Mouse (Mus musculus): Measurements from ENCODE around the gene Dad1.

Dad1 gene

GRCm38 (mm10) chr14:54191594-54192461 lies 62.1 kb downstream of the Dad1 start:
- H3K27me3 ChIP-seq (ENCODE audit: insufficient read depth, low read length), result no peaks in the 10 kb centered on the region; the same call in 1 of the 2 replicates
- H3K9me3 ChIP-seq (ENCODE audit: low read length), result no peaks in the 10 kb centered on the region
- no peaks in the 10 kb centered on the region; the same call in 1 of the 2 replicates for H3K4me1 ChIP-seq (replicated peaks; ENCODE audit: low read depth, low read length)
- TF ChIP-seq CTCF (conservative IDR thresholded peaks at IDR 0.05; ENCODE audit: low read length) (no peak), POU5F1 (IDR thresholded peaks at IDR 0.05; ENCODE audit: borderline replicate concordance, low read length) (no peak)
- no peaks in the 10 kb centered on the region for H3K36me3 ChIP-seq (ENCODE audit: insufficient read depth, low read length)
- H3K4me3 ChIP-seq (replicated peaks; ENCODE audit: low read length), result no peak overlapping the region

GRCm38 (mm10) chr14:54191026-54191390 lies 62.9 kb downstream of the Dad1 start:
- Histone ChIP-seq H3K36me3 (ENCODE audit: insufficient read depth, low read length) (no peaks in the 10 kb centered on the region), H3K9me3 (ENCODE audit: low read length) (no peaks in the 10 kb centered on the region), H3K4me1 (replicated peaks; ENCODE audit: low read depth, low read length) (no peaks in the 10 kb centered on the region; the same call in 1 of the 2 replicates), H3K27me3 (ENCODE audit: insufficient read depth, low read length) (no peaks in the 10 kb centered on the region; the same call in 1 of the 2 replicates), H3K4me3 (replicated peaks; ENCODE audit: low read length) (no peak overlapping the region)
- no peak for TF ChIP-seq CTCF (conservative IDR thresholded peaks at IDR 0.05; ENCODE audit: low read length)
- TF ChIP-seq POU5F1 (IDR thresholded peaks at IDR 0.05; ENCODE audit: borderline replicate concordance, low read length), result no peak
- no peak for TF ChIP-seq NANOG (IDR thresholded peaks at IDR 0.05; ENCODE audit: borderline replicate concordance, low read length)

- no peak for TF ChIP-seq CTCF (conservative IDR thresholded peaks at IDR 0.05; ENCODE audit: low read length)
- no peak for TF ChIP-seq POU5F1 (IDR thresholded peaks at IDR 0.05; ENCODE audit: borderline replicate concordance, low read length)
- no peak for TF ChIP-seq NANOG (IDR thresholded peaks at IDR 0.05; ENCODE audit: borderline replicate concordance, low read length)
- Histone ChIP-seq H3K9me3 (ENCODE audit: low read length) (no peaks in the 10 kb centered on the region), H3K4me3 (replicated peaks; ENCODE audit: low read length) (no peak overlapping the region), H3K4me1 (replicated peaks; ENCODE audit: low read depth, low read length) (no peaks in the 10 kb centered on the region; the same call in 1 of the 2 replicates), H3K27me3 (ENCODE audit: insufficient read depth, low read length) (no peaks in the 10 kb centered on the region; the same call in 1 of the 2 replicates), H3K36me3 (ENCODE audit: insufficient read depth, low read length) (no peaks in the 10 kb centered on the region)
These were observed 63.4 kb downstream of the Dad1 start for GRCm38 (mm10) chr14:54190305-54191025.

- no peaks in the 10 kb centered on the region; the same call in 1 of the 2 replicates for H3K4me1 ChIP-seq (replicated peaks; ENCODE audit: low read depth, low read length)
- TF ChIP-seq CTCF (conservative IDR thresholded peaks at IDR 0.05; ENCODE audit: low read length) (no peak), POU5F1 (IDR thresholded peaks at IDR 0.05; ENCODE audit: borderline replicate concordance, low read length) (no peak), NANOG (IDR thresholded peaks at IDR 0.05; ENCODE audit: borderline replicate concordance, low read length) (no peak)
- H3K27me3 ChIP-seq (ENCODE audit: insufficient read depth, low read length), result no peaks in the 10 kb centered on the region; the same call in 1 of the 2 replicates
- no peaks in the 10 kb centered on the region for H3K9me3 ChIP-seq (ENCODE audit: low read length)
- H3K36me3 ChIP-seq (ENCODE audit: insufficient read depth, low read length), result no peaks in the 10 kb centered on the region
- no peak overlapping the region for H3K4me3 ChIP-seq (replicated peaks; ENCODE audit: low read length)
These were observed 64.6 kb downstream of the Dad1 start for GRCm38 (mm10) chr14:54189255-54189654.

- H3K4me3 ChIP-seq (replicated peaks; ENCODE audit: low read length), result no peak overlapping the region
These were observed 66.7 kb downstream of the Dad1 start for GRCm38 (mm10) chr14:54187211-54187610.

More at GRCm38 (mm10) chr14:54187211-54187610, 66.7 kb downstream of the Dad1 start:
- Histone ChIP-seq H3K4me1 (replicated peaks; ENCODE audit: low read depth, low read length) (no peaks in the 10 kb centered on the region; the same call in 1 of the 2 replicates), H3K36me3 (ENCODE audit: insufficient read depth, low read length) (no peaks in the 10 kb centered on the region), H3K9me3 (ENCODE audit: low read length) (no peaks in the 10 kb centered on the region), H3K27me3 (ENCODE audit: insufficient read depth, low read length) (no peaks in the 10 kb centered on the region)
- TF ChIP-seq POU5F1 (IDR thresholded peaks at IDR 0.05; ENCODE audit: borderline replicate concordance, low read length) (no peak), CTCF (conservative IDR thresholded peaks at IDR 0.05; ENCODE audit: low read length) (no peak), NANOG (IDR thresholded peaks at IDR 0.05; ENCODE audit: borderline replicate concordance, low read length) (no peak)
